Mouse (Mus musculus) liver, postnatal 0 days (tissue): Measurements from ENCODE around the gene Gm37240.

Experiments
- CTCF ChIP-seq: sonication (generic); IDR thresholded peaks from 2 replicates; pipeline ENCODE4 v1.5.1; 2016; ENCODE audit warnings: antibody characterized with exemption, low read depth
- EP300 ChIP-seq: IDR thresholded peaks from 2 replicates; pipeline ENCODE4 v1.6.1; 2016; ENCODE audit warnings: antibody characterized with exemption, low read depth, mild to moderate bottlenecking

DNA sequence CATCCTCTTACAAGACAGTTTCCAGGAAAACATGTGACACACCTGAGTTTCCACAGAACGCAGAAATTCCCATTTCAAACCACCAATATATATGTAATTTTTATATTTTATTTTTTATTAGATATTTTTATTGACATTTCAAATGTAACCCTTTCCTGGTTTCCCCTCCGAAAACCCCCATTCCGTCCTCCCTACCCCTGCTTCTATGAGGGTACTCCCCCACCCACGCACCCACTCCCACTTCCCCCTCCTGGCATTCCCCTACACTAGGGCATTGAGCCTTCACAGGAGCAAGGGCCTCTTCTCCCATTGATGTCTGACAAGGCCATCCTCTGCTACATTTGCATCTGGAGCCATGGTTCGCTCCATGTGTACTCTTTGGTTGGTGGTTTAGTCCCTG, 7.7 kb upstream of the Gm37240 start:
- TF ChIP-seq EP300 (no peak), CTCF (no peak)
